Mouse (Mus musculus) lung, postnatal 4 days (tissue): ENCODE results near the gene Sec16a.
"Not testable (repeated sequence)": the region's sequence is repeated elsewhere in the genome, so short reads cannot be mapped to it uniquely, and the experiment has no call there.

ENCODE experiments used
- DNase-seq, 2 experiments: peaks; one replicate each; pipeline ENCODE4 v3.0.0; 2021

Sec16a gene

DNA sequence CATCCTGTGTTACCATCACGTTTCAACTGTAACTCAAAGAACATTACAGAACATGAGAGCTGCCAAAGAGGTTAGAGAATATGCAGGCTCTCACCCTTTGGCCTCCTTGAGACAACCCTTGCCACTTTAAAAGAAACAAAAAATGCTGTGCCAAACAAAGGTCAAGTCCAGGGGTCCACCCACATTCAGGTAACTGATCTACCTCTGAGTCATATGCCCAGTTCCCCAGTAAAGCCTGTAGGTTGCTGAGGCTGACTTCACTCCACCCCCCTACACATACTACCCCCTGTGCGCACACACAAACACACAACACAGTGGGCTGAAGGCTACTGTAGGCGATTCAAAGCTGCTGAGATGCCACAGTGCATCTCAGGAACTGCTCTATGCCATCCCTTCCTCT, 57.3 kb downstream of the Sec16a start:
- no peak for DNase-seq

DNA sequence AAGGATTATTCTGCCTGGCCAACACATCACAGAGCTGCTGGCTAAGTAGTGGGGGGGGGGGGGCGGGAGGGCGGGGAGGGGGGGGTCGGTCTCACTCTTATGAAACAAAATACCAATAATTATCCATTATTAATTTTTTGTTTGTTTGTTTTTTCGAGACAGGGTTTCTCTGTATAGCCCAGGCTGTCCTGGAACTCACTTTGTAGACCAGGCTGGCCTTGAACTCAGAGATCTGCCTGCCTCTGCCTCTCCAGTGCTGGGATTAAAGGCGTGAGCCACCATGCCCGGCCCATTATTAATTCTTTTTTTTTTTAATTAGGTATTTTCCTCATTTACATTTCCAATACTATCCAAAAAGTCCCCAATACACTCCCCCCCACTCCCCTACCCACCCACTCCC, 64.1 kb downstream of the Sec16a start:
- DNase-seq, result not testable (repeated sequence)

DNA sequence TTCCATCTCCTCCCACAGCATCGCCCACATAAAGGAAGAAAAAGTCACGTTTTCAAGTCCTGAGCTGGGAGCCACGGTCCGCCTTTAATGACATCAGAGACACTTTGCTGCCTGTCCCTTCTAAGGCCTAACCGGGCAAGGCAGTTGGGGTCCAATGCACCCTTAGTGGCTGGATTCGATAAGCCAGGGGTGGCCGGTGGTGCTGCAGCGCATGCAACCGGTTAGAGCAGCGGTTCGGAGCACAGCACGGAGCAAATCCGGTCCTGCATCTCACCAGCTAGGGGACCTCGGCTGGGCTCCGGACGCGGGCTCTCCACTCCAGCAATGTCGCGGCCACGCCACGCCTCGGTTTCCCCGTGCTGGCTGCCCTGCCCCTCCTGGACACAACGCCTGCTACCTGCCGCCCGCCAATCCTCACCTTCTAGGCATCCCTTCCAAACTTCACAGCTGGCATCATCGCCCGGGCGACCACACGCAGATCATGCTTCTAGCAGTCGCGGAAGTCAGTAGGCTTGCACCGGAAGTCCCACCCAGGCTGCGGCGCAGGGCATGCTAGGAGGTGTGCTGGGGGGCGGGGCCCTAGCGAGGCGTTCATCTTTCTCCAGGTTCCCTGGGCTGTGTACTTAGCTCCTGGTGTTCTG, 64.8 kb downstream of the Sec16a start, which contains the start of gene Snapc4:
Gene Snapc4 (minus strand): TSS at position 523 of the 641 bp plus-strand sequence.
- DNase-seq, result peak; percentile 86 to 88

DNA sequence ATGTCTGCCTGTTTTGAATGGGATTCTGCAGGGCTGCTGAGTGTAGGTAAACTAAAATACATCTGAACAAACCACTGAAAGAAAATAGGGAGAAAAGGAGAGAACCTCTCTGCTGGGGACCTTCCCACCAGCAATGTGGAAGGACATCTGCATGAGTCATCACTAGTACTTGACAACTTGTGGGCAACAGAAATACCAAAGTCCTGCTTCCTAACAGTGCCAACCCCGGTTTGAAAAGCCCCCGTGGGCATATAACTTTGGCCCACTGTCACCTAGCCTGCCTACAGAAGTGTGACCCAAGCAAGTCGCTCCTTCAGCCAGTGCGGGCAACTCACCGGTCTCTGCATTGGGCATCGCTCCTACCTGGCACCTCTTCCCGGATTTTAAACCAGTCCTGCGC, 72.6 kb downstream of the Sec16a start:
- DNase-seq, result no peak

- DNase-seq, result no peak
These were observed 76.4 kb downstream of the Sec16a start for GRCm38 (mm10) chr2:26368572-26368971.

DNA sequence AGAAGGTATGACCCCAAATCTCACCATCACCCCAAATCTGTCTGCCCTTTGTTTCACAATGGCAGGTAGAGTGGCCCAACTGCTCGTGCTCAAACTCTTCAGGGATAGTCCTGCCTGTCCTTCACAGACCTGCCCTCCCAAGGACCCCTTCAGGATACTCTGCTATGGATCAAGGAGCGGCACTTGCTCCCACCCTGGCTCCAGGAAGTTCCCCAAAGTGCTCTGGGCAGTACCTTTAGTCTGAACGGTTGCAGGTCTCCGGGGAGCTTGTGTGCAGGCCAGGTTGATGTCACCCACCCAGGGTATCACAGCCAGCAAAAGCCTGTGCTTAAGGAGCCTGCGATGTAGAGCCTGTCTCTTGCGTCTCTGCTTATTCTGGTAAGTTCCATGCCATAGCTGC, 77.1 kb downstream of the Sec16a start:
- DNase-seq, result no peak

DNA sequence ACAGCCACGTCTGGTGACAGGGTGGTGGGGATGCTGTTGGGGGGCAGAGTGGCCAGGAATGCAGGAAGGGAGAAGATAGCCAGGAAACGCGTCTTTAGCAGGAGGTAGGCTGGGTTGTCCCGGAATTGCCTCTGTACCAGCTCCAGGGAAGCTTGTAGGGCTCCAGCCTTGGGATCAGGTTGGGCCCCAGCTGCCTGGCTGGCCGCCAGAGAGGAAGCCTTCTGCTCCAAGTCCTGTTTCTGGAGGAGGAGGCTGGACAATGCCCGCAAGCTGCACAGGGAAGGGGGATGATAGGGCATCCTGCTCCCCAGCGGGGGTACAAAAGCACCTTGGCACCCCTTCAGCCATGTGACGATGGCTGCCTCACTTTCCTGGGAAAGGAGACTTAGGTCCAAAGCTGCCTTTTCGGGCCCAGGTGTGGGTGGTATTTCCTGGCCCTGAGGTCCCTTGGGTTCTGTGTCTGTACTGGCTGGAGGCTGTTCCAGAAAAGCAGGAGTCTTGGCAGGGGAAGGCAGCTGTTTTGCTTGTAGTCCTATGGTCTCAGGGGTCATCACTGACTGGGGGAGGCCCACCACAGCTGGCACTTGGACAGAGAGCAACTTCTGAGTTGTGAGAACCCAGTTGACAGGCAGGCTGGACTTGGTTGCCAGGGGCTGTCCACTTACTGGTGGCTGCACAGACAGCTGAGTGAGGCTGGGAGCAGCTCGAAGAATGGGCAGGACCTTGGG, 80.1 kb downstream of the Sec16a start:
- DNase-seq, result peak; percentile 75 to 84

GRCm38 (mm10) chr2:26363481-26363880, 81.5 kb downstream of the Sec16a start:
- DNase-seq, result no peak

DNA sequence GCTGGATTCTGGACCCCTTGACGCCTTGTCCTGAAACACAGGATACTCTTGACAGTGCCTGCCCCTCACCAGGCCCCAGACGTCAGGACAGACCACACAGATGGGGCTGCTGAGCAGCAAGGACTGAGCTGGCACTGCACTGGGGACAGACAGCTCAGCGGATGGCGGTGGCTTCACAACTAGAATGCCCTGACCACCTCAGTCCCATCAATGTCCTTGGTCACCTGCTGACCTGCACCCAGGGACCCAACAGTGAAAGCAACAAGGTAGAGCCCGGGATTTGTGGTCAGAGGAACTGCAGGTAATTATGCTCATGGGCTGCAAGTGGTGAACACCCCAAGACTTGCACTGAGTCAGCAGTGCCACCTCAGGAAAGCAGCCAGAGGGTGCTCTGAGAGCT, 82.0 kb downstream of the Sec16a start:
- DNase-seq, result no peak

GRCm38 (mm10) chr2:26360772-26361171, 84.2 kb downstream of the Sec16a start, which contains the start of gene Card9:
Gene Card9, minus strand, starts transcription at chr2:26360918.
- peak; percentile 55 for DNase-seq

DNA sequence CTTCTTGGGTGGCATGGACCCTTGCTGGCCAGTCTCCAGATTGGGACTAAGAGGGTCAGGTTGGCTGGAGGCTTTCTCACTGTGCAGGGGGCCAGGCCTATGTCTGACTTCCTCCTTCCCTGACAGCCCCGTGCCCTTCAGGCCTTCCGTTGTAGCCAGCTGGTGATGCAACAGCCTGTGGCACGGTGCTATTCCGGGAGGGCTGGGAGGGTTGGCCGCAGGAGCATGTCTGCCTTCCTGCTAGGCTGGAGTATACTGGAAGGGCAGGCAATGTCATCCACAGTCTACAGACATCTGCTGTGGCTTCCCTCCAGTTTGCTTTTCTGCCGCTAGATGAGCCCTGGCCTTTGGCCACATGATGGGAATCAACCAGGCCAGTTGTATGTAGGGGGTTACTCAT, 85.0 kb downstream of the Sec16a start:
- peak; percentile 59 to 63 for DNase-seq
